Mouse (Mus musculus): ENCODE measurements at regions not wholly inside any gene's neighbourhood (a gene's known extent, or its start where the extent isn't known, plus 50 kb on each side); places are given as distances from the start of the nearest gene placed in this dataset.

GRCm38 (mm10) chrX:158451792-158452191 lies 408.7 kb upstream of the Cnksr2 start:
- DNase-seq (ENCODE audit: low spot score in 2 of 2) = no peak

- no peak for DNase-seq (ENCODE audit: low spot score in 2 of 2)
Measured at GRCm38 (mm10) chrX:158423554-158424258, 380.6 kb upstream of the Cnksr2 start.

GRCm38 (mm10) chrX:158394184-158394894 lies 351.2 kb upstream of the Cnksr2 start:
- DNase-seq (ENCODE audit: low spot score in 2 of 2) = no peak

- DNase-seq (ENCODE audit: low spot score in 2 of 2) = peak in 1 of 2 experiments; percentile 7
Measured at GRCm38 (mm10) chrX:158375791-158376190, 332.7 kb upstream of the Cnksr2 start.

- DNase-seq (ENCODE audit: low spot score in 2 of 2) = no peak
Measured at GRCm38 (mm10) chrX:158373219-158373618, 330.1 kb upstream of the Cnksr2 start.

Data from cerebellum, postnatal 4 days (tissue).